Mouse (Mus musculus) lung, postnatal 0 days (tissue): Measurements from ENCODE around the gene Cyp4f15. TPM values are rescaled to one million over a fixed set of nuclear protein-coding genes. Genes with fewer than 3 reads are reported as not detected.

Experiments used
- ATAC-seq: fragments of 200-750 bp; cut with Nextera tagmentation; 2 replicates; pipeline ENCODE4 v1.8.0; 2017; ENCODE audit warnings: moderate library complexity
- DNase-seq: peaks from one replicate; pipeline ENCODE4 v3.0.0-alpha.2; 2016; ENCODE audit warnings: low spot score
- H3K27ac ChIP-seq: fragments of 300-500 bp; sonication (generic); 2 replicates; pipeline ENCODE4 v1.5.1; 2014; ENCODE audit warnings: antibody characterized with exemption, mild to moderate bottlenecking, low read length, mixed read lengths
- H3K27me3 ChIP-seq: fragments of 300-500 bp; sonication (generic); replicated peaks from 2 replicates; pipeline ENCODE4 v1.6.1; 2014; ENCODE audit warnings: low read length, mixed read lengths; ENCODE audit not compliant: insufficient read depth
- H3K36me3 ChIP-seq: fragments of 300-500 bp; sonication (generic); 2 replicates; pipeline ENCODE4 v1.6.1; 2014; ENCODE audit warnings: low read length, mixed read lengths; ENCODE audit not compliant: insufficient read depth
- H3K4me1 ChIP-seq: fragments of 300-500 bp; sonication (generic); 2 replicates; pipeline ENCODE4 v1.6.1; 2014; ENCODE audit warnings: antibody characterized with exemption, low read depth, low read length, mixed read lengths; ENCODE audit not compliant: insufficient read depth
- H3K4me2 ChIP-seq: fragments of 300-500 bp; sonication (generic); replicated peaks from 2 replicates; pipeline ENCODE4 v1.6.1; 2014; ENCODE audit warnings: low read depth, mild to moderate bottlenecking, low read length, moderate library complexity, mixed read lengths
- H3K4me3 ChIP-seq: fragments of 300-500 bp; sonication (generic); 2 replicates; pipeline ENCODE4 v1.5.1; 2014; ENCODE audit warnings: low read depth, low read length
- H3K9ac ChIP-seq: fragments of 300-500 bp; sonication (generic); replicated peaks from 2 replicates; pipeline ENCODE4 v1.6.1; 2014; ENCODE audit warnings: low read depth, mild to moderate bottlenecking
- H3K9me3 ChIP-seq: fragments of 300-500 bp; sonication (generic); 2 replicates; pipeline ENCODE4 v1.6.1; 2016; ENCODE audit warnings: low read length, mixed read lengths
- CTCF ChIP-seq: IDR thresholded peaks from 2 replicates; pipeline ENCODE4 v1.5.1; 2016; ENCODE audit warnings: antibody characterized with exemption, mild to moderate bottlenecking
- EP300 ChIP-seq: IDR thresholded peaks from 2 replicates; pipeline ENCODE4 v1.6.1; 2016; ENCODE audit warnings: antibody characterized with exemption, mild to moderate bottlenecking, control low read depth
- WGBS: fragments of 180-500 bp; shearing (Covaris S2); extraction: QIAGEN DNeasy Blood & Tissue Kit; methylation state at CpG from one replicate; pipeline ENCODE4 v1.1.7; 2014; 5-methylcytosine and 5-hydroxymethylcytosine counted together
- polyA plus RNA-seq: library from polyadenylated mRNA; unstranded; fragments of >200 nt; fragmentation: Nextera tagmentation; extraction: Ambion mirVana; gene quantifications from 2 replicates; pipeline ENCODE4 v1.2.1, GENCODE M21; 2015

Cyp4f15 gene
- polyA plus RNA-seq, 1 experiment from 2014 or later = 0.39 TPM

DNA sequence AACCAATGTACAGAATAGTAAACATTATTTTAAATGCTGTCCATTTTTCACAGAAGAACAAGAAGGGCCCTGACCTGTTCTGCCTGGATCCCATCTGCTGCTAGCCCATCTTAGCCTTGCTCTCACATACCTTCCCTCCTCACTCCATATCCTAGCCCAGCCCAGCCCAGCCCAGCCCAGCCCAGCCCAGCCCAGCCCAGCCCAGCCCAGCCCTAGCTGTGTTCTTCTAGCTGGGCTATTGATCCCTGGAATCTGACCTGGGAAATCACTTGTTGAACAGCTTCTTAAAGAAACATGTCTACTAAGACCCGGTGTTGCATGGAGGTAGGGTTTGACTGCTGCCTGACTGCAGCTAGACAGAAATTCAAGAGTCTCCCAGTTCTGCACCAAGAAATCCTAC, 27.2 kb upstream of the Cyp4f15 start:
- Histone ChIP-seq H3K4me3 (no peak overlapping the region), H3K4me2 (no peak overlapping the region), H3K27ac (no peak overlapping the region), H3K36me3 (no peaks in the 10 kb centered on the region), H3K9ac (no peak overlapping the region), H3K4me1 (no peaks in the 10 kb centered on the region), H3K9me3 (no peaks in the 10 kb centered on the region), H3K27me3 (no peaks in the 10 kb centered on the region)
- DNase-seq (no peak), ATAC-seq (no peak)
- WGBS = 76% methylated on average over 1 of the region's 1 CpGs
- no peak for TF ChIP-seq EP300
- no peak for TF ChIP-seq CTCF

DNA sequence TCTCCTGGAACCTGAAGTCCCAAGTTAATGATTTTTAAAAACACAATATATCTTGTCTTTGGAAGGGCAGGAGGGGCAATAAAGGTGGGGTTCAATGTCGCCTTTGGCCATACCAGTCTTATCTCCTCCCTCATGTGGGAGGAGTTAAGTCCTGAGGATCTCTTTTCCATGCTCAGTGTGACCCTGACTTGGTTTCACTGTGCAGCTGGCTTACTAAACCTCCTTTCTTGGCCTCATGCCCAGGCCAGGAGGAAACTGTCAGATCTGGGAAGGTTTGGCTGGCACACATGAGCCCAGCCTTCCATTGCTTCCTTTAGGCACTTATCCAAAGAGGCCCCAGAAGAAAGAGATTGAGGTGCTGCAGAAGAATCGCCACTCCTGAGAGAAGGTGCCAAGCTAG, 26.7 kb upstream of the Cyp4f15 start, which contains the start of gene Cyp4f40:
Gene Cyp4f40 (plus strand): TSS at position 189 of the 400 bp plus-strand sequence.
- H3K36me3 ChIP-seq = no peaks in the 10 kb centered on the region
- 19% methylated on average over 2 of the region's 2 CpGs for WGBS
- H3K4me3 ChIP-seq = no peak within 1 kb of the TSS
- ATAC-seq (no peak), DNase-seq (peak; percentile 44)
- TF ChIP-seq CTCF (no peak), EP300 (no peak)
- no peak within 1 kb of the TSS for H3K4me2 ChIP-seq
- H3K9me3 ChIP-seq = no peaks in the 10 kb centered on the region
- H3K27me3 ChIP-seq = no peaks in the 10 kb centered on the region
- no peaks in the 10 kb centered on the region for H3K4me1 ChIP-seq
- H3K9ac ChIP-seq = no peak within 1 kb of the TSS
- no peak within 1 kb of the TSS for H3K27ac ChIP-seq

DNA sequence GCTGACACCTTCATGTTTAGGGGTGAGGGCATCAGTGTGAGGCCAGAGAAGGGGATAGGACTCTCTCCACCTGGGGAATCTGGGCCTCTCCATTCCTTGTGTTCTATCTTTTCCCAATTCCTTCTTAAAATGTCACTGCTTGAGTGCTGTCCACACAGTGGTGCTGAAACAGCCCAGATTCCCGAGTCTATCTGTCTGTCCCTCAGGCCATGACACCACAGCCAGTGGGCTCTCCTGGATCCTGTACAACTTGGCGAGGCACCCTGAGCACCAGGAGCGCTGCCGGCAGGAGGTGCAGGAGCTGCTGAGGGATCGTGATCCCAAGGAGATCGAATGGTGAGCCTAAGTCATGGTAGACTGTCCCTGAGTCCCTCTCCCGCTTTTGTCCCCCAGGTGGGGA, 11.5 kb upstream of the Cyp4f15 start:
- TF ChIP-seq CTCF (no peak), EP300 (no peak)
- no peak for DNase-seq

DNA sequence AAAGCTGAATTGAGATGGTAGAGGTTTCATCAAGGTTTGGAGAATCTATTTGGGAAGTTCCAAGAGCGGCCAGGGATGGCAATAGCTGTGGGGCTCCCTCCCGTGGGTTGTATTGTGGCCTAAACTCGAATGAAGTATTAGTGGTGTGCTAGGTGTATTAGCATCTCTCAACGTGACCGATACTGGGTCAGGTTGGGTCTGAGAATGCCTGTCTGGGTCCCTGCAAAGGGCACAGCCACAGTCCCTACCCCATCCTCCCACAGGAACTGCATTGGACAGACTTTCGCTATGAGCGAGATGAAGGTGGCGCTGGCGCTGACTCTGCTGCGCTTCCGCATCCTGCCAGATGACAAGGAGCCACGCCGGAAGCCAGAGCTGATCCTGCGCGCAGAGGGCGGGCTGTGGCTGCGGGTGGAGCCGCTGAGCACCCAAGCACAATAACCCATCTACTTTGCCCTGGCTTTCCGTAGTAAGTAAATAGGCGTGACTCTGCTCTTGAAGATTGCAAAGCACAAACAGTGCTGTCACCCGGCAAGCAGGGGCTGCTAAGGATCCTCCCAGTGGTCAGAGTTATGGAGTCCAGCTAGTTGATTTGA, 9.3 kb upstream of the Cyp4f15 start:
- Histone ChIP-seq H3K4me2 (0 out of 2 replicates have a peak overlapping the region, but pooled peaks have one; percentile 11), H3K36me3 (no peaks in the 10 kb centered on the region), H3K27me3 (no peaks in the 10 kb centered on the region), H3K9me3 (no peaks in the 10 kb centered on the region), H3K4me3 (no peak overlapping the region), H3K4me1 (no peaks in the 10 kb centered on the region), H3K9ac (no peak overlapping the region), H3K27ac (no peak overlapping the region)
- 29% methylated on average over 21 of the region's 21 CpGs for WGBS
- no peak for ATAC-seq
- TF ChIP-seq CTCF (no peak), EP300 (no peak)
- peak; percentile 14 for DNase-seq

More for the DNA sequence above, 11.5 kb upstream of the Cyp4f15 start:
- Histone ChIP-seq H3K36me3 (no peaks in the 10 kb centered on the region), H3K4me1 (no peaks in the 10 kb centered on the region), H3K4me2 (no peak overlapping the region), H3K9ac (no peak overlapping the region), H3K9me3 (no peaks in the 10 kb centered on the region), H3K27ac (no peak overlapping the region), H3K27me3 (no peaks in the 10 kb centered on the region), H3K4me3 (no peak overlapping the region)
- no peak for ATAC-seq
- WGBS = 61% methylated on average over 7 of the region's 7 CpGs

DNA sequence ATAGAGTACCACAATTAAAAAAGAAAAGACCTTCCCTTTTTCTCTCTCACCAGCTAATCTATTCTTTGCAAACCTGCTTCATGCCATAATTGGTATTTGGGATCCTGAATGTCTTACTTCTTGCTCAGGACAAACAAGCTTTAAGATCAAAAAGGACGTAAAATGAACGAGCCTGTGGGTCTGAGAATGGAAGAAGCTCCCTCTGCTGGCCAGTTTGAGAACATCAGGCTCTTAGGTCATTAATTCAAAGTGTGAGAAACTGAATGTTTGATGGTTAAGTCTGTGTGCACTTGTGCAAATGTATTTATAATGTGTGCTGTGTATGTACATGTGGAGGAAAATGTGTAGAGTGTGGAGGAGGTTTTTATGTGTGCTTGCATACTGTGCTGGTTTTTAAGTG, 5.0 kb upstream of the Cyp4f15 start:
- 15% methylated on average over 2 of the region's 2 CpGs for WGBS
- TF ChIP-seq EP300 (no peak), CTCF (peak; percentile 81)
- ATAC-seq (no peak), DNase-seq (peak; percentile 62)
- Histone ChIP-seq H3K36me3 (no peaks in the 10 kb centered on the region), H3K9ac (no peak overlapping the region), H3K27me3 (no peaks in the 10 kb centered on the region), H3K4me2 (no peak overlapping the region), H3K4me1 (no peaks in the 10 kb centered on the region), H3K27ac (no peak overlapping the region), H3K9me3 (no peaks in the 10 kb centered on the region), H3K4me3 (no peak overlapping the region)

DNA sequence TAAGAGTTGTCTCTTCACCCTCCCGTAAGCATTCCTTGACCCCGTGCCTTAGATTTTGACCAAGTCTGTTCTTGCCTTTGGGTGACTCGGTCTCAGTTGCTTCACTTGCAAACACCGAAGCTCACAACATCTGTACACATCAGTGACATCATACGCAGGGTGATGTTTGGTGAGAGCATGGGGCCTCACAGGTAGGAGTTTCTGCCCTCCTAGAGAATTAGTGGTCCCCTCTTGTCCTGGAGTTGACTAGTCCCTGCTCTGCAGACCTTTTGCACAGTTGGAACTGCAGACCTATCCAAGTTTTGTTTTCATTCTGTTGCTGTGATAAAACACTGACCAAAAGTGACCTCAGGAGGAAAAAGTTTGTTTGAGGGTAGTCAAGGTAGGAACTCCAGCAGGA, 1.3 kb downstream of the Cyp4f15 start:
- H3K4me2 ChIP-seq = no peak overlapping the region
- H3K9ac ChIP-seq = no peak overlapping the region
- H3K4me3 ChIP-seq = no peak overlapping the region
- no peaks in the 10 kb centered on the region for H3K27me3 ChIP-seq
- H3K36me3 ChIP-seq = no peaks in the 10 kb centered on the region
- no peak for DNase-seq
- 91% methylated on average over 5 of the region's 5 CpGs for WGBS
- ATAC-seq = no peak
- H3K27ac ChIP-seq = no peak overlapping the region
- H3K9me3 ChIP-seq = no peaks in the 10 kb centered on the region
- TF ChIP-seq CTCF (no peak), EP300 (no peak)
- no peaks in the 10 kb centered on the region for H3K4me1 ChIP-seq

DNA sequence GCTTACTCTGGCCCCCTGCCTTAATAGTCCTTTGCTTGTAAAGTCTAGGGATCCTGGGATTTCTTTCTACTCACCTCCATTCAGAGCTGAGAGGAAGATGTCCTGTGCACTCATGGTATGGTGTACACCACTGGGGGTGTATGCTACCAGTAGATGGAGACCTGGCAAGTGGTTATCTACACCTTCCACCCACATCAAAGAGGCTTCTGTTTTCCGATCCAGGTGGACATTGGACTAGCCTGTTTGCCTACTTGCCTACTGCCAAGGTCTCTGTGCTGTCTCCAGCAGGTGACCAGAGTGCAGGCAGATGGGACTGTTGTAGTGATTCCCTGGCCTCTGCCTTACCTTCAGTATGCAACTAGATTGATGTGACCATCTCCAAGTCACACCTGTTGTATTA, 5.5 kb downstream of the Cyp4f15 start:
- Histone ChIP-seq H3K27ac (no peak overlapping the region), H3K27me3 (no peaks in the 10 kb centered on the region), H3K9me3 (no peaks in the 10 kb centered on the region), H3K4me3 (no peak overlapping the region), H3K36me3 (no peaks in the 10 kb centered on the region), H3K4me1 (no peaks in the 10 kb centered on the region), H3K4me2 (no peak overlapping the region), H3K9ac (no peak overlapping the region)
- no peak for ATAC-seq
- TF ChIP-seq CTCF (no peak), EP300 (no peak)
- WGBS = 87% methylated on average over 1 of the region's 1 CpGs
- no peak for DNase-seq
